Mouse (Mus musculus) forebrain, embryonic 14.5 days (tissue): Measurements from ENCODE around the gene Ccdc102a. TPM values are rescaled to one million over a fixed set of nuclear protein-coding genes. Genes with fewer than 3 reads are reported as not detected.

Experiments used
- ATAC-seq: fragments of 200-750 bp; cut with Nextera tagmentation; 2 replicates; pipeline ENCODE4 v1.8.0; 2017; ENCODE audit warnings: mild to moderate bottlenecking, moderate library complexity
- DNase-seq: peaks from one replicate; pipeline ENCODE4 v3.0.0-alpha.2; 2015; ENCODE audit warnings: low spot score
- H3K27ac ChIP-seq: fragments of 300-500 bp; sonication (generic); 2 replicates; pipeline ENCODE4 v1.5.1; 2014; ENCODE audit warnings: low read depth, mild to moderate bottlenecking, control low read depth, low read length, moderate library complexity
- H3K27me3 ChIP-seq: fragments of 300-500 bp; sonication (generic); replicated peaks from 2 replicates; pipeline ENCODE4 v1.6.1; 2014; ENCODE audit warnings: low read length, control low read depth, mixed read lengths; ENCODE audit not compliant: control insufficient read depth, insufficient read depth
- H3K36me3 ChIP-seq: fragments of 300-500 bp; sonication (generic); 2 replicates; pipeline ENCODE4 v1.6.1; 2014; ENCODE audit warnings: low read length, control low read depth; ENCODE audit not compliant: control insufficient read depth, insufficient read depth
- H3K4me1 ChIP-seq: fragments of 300-500 bp; sonication (generic); 2 replicates; pipeline ENCODE4 v1.6.1; 2014; ENCODE audit warnings: antibody characterized with exemption, low read length, control low read depth; ENCODE audit not compliant: control insufficient read depth, insufficient read depth
- H3K4me2 ChIP-seq: fragments of 300-500 bp; sonication (generic); 2 replicates; pipeline ENCODE4 v1.6.1; 2014; ENCODE audit warnings: mild to moderate bottlenecking, control low read depth, low read length
- H3K4me3 ChIP-seq: fragments of 300-500 bp; sonication (generic); 2 replicates; pipeline ENCODE4 v1.5.1; 2014; ENCODE audit warnings: low read depth, low read length, control low read depth
- H3K9ac ChIP-seq: fragments of 300-500 bp; sonication (generic); 2 replicates; pipeline ENCODE4 v1.6.1; 2014; ENCODE audit warnings: mild to moderate bottlenecking, low read length, control low read depth, moderate library complexity
- H3K9me3 ChIP-seq: fragments of 300-500 bp; sonication (generic); replicated peaks from 2 replicates; pipeline ENCODE4 v1.6.1; 2016; ENCODE audit warnings: low read length, control low read depth, mixed read lengths; ENCODE audit not compliant: control insufficient read depth
- WGBS: fragments of 180-500 bp; shearing (Covaris S2); extraction: QIAGEN DNeasy Blood & Tissue Kit; methylation state at CpG from one replicate; pipeline ENCODE4 v1.1.7; 2014; 5-methylcytosine and 5-hydroxymethylcytosine counted together
- polyA plus RNA-seq: library from polyadenylated mRNA; unstranded; fragments of >200 nt; fragmentation: Nextera tagmentation; extraction: Ambion mirVana; gene quantifications from 2 replicates; pipeline ENCODE4 v1.2.1, GENCODE M21; 2014

Gene Ccdc102a
- polyA plus RNA-seq, 1 experiment from 2014 or later = 6.9 TPM

GRCm38 (mm10) chr8:94914701-94915101 is 3.2 kb downstream of the Ccdc102a start:
- H3K9ac ChIP-seq = no peak overlapping the region
- H3K27me3 ChIP-seq = peaks cover 7% of the 10 kb centered on the region; the same call in 1 of the 2 replicates
- DNase-seq = peak; percentile 85
- H3K4me3 ChIP-seq = no peak overlapping the region
- WGBS = 41% methylated on average over 3 of the region's 3 CpGs
- peak; percentile 40 for ATAC-seq
- H3K36me3 ChIP-seq = no peaks in the 10 kb centered on the region
- peaks cover 29% of the 10 kb centered on the region for H3K4me1 ChIP-seq
- H3K27ac ChIP-seq = no peak overlapping the region
- no peaks in the 10 kb centered on the region for H3K9me3 ChIP-seq
- H3K4me2 ChIP-seq = no peak overlapping the region

DNA sequence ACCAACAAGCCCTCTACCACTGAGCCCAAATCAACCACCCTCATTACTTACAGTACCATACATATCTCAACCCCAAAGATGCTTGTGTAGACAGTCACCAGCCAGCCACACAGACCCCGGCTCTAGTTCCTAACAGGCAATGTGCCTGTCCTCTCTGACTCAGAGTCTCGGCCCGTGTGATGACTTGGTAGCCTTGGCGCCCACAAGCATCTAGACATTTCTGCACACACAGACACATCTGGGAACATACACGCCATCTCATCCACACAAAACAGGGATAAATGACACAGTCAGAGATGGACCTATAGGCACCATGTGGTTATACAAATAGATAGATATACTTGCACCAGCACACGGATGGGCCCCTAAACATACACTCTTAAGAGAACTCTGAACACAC is 3.6 kb downstream of the Ccdc102a start:
- H3K4me2 ChIP-seq = no peak overlapping the region
- no peaks in the 10 kb centered on the region for H3K9me3 ChIP-seq
- 86% methylated on average over 6 of the region's 6 CpGs for WGBS
- H3K9ac ChIP-seq = no peak overlapping the region
- DNase-seq (no peak), ATAC-seq (no peak)
- no peaks in the 10 kb centered on the region for H3K36me3 ChIP-seq
- no peak overlapping the region for H3K4me3 ChIP-seq
- H3K27ac ChIP-seq = no peak overlapping the region
- H3K4me1 ChIP-seq = peaks cover 29% of the 10 kb centered on the region
- H3K27me3 ChIP-seq = peaks cover 7% of the 10 kb centered on the region; the same call in 1 of the 2 replicates

- H3K27me3 ChIP-seq = peaks cover 7% of the 10 kb centered on the region; the same call in 1 of the 2 replicates
- H3K4me2 ChIP-seq = peak overlapping the region; percentile 83
- DNase-seq = peak; percentile 69
- no peaks in the 10 kb centered on the region for H3K36me3 ChIP-seq
- H3K9me3 ChIP-seq = no peaks in the 10 kb centered on the region
- 3% methylated on average over 74 of the region's 77 CpGs for WGBS
- H3K4me1 ChIP-seq = peaks cover 28% of the 10 kb centered on the region
- ATAC-seq = peak; percentile 61
- peak overlapping the region; percentile 51; the same call in 1 of the 2 replicates for H3K9ac ChIP-seq
- peak overlapping the region; percentile 41 for H3K4me3 ChIP-seq
- no peak overlapping the region for H3K27ac ChIP-seq
Observed at GRCm38 (mm10) chr8:94913061-94913660, 4.7 kb downstream of the Ccdc102a start.

- ATAC-seq (no peak), DNase-seq (peak; percentile 83)
- no peak overlapping the region for H3K9ac ChIP-seq
- no peak overlapping the region for H3K27ac ChIP-seq
- H3K4me3 ChIP-seq = no peak overlapping the region
- no peak overlapping the region for H3K4me2 ChIP-seq
- H3K36me3 ChIP-seq = no peaks in the 10 kb centered on the region
- peaks cover 4% of the 10 kb centered on the region; the same call in 1 of the 2 replicates for H3K4me1 ChIP-seq
- H3K9me3 ChIP-seq = no peaks in the 10 kb centered on the region
- 6% methylated on average over 4 of the region's 4 CpGs for WGBS
- H3K27me3 ChIP-seq = peaks cover 7% of the 10 kb centered on the region; the same call in 1 of the 2 replicates
Observed at GRCm38 (mm10) chr8:94908847-94909246, 9.1 kb downstream of the Ccdc102a start.

DNA sequence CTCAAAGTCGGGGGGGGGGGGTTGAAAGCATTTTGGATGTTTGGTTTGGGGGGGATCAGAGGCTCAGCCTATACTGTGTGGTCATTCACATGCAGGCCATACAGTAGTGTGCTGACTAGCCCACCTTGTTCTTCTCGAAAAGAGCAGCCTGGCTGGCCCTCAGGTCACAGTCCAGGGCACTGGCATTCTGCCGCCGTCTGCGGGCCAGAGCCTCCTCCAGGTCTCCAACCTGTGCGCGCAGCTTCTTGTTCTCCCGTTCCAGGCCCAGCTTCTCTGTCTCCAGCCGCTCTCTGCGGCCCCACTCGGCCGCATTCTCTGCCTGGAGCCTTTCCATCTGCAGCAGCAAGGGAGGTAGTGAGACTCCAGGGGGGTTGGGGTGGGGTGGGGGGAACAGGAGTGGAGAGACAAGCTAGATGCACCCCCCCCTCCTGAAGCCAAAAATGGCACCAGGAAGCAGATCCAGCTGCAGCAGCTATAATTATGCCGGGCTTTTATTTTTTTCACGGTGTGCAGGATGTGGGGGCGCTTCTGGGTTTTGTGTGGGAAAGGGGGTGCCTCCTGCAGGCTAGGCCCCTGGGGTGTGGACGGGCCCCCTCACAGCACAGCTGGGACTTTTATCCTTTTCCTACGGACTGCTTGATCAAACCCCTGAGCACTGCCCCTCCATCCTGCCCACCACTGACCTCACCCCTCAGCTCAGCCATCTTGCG is 10.2 kb downstream of the Ccdc102a start:
- H3K9ac ChIP-seq = no peak overlapping the region
- WGBS = 88% methylated on average over 18 of the region's 18 CpGs
- no peak overlapping the region for H3K27ac ChIP-seq

GRCm38 (mm10) chr8:94904450-94905175 is 13.3 kb downstream of the Ccdc102a start:
- ATAC-seq = peak; percentile 73
- Histone ChIP-seq H3K4me3 (no peak overlapping the region), H3K4me2 (no peak overlapping the region), H3K4me1 (no peaks in the 10 kb centered on the region), H3K9ac (no peak overlapping the region), H3K27me3 (no peaks in the 10 kb centered on the region), H3K9me3 (no peaks in the 10 kb centered on the region), H3K36me3 (no peaks in the 10 kb centered on the region), H3K27ac (no peak overlapping the region)
- 64% methylated on average over 12 of the region's 12 CpGs for WGBS
- DNase-seq = peak; percentile 74

More for the DNA sequence above, 10.2 kb downstream of the Ccdc102a start:
- no peak for ATAC-seq
- Histone ChIP-seq H3K27me3 (peaks cover 5% of the 10 kb centered on the region; the same call in 1 of the 2 replicates), H3K9me3 (no peaks in the 10 kb centered on the region), H3K4me1 (peaks cover under 1% of the 10 kb centered on the region; the same call in 1 of the 2 replicates), H3K4me2 (no peak overlapping the region), H3K4me3 (no peak overlapping the region), H3K36me3 (no peaks in the 10 kb centered on the region)
- no peak for DNase-seq

- no peaks in the 10 kb centered on the region for H3K27me3 ChIP-seq
- H3K4me2 ChIP-seq = no peak overlapping the region
- DNase-seq = no peak
- ATAC-seq = no peak
- no peaks in the 10 kb centered on the region for H3K36me3 ChIP-seq
- no peak overlapping the region for H3K27ac ChIP-seq
- H3K4me1 ChIP-seq = no peaks in the 10 kb centered on the region
- 77% methylated on average over 12 of the region's 12 CpGs for WGBS
- H3K9ac ChIP-seq = no peak overlapping the region
- no peaks in the 10 kb centered on the region for H3K9me3 ChIP-seq
- no peak overlapping the region for H3K4me3 ChIP-seq
Observed at GRCm38 (mm10) chr8:94903709-94904108, 14.2 kb downstream of the Ccdc102a start.

DNA sequence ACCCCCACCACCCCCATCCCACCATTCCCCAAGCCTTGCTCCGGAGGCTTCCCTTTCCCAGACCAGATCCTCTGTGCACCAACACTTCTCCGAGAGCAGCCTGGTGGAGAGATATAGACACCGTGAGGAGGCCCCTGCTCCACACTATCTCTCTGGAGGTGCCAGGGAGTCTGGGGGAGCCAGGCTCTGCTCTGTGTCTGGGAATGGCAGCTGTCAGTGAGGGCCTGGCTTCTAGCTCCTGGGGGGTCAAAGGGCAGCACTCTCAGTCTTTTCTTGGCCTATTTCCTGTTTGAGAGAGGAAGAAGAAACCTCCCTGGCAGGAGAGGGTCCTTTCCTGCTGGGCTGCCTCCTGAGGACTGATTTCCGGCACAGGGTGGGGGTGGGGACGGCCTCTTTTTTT is 16.9 kb downstream of the Ccdc102a start:
- Histone ChIP-seq H3K36me3 (no peaks in the 10 kb centered on the region), H3K27me3 (no peaks in the 10 kb centered on the region), H3K9ac (no peak overlapping the region), H3K4me1 (no peaks in the 10 kb centered on the region), H3K27ac (no peak overlapping the region), H3K4me3 (no peak overlapping the region), H3K9me3 (no peaks in the 10 kb centered on the region), H3K4me2 (no peak overlapping the region)
- ATAC-seq = no peak
- WGBS = 22% methylated on average over 5 of the region's 5 CpGs
- no peak for DNase-seq
